Mouse (Mus musculus) spleen, adult 2 months (tissue): ENCODE data around the gene Tns4.

Source experiments
- CTCF ChIP-seq: fragments of 200-500 bp; IDR thresholded peaks from 2 replicates; pipeline ENCODE4 v1.5.1; 2011; ENCODE audit warnings: mild to moderate bottlenecking, inconsistent platforms; ENCODE audit not compliant: insufficient read depth, insufficient read length, insufficient replicate concordance; ENCODE audit errors: extremely low read depth
- POLR2A ChIP-seq: fragments of 200-500 bp; IDR thresholded peaks from 2 replicates; pipeline ENCODE4 v1.6.1; 2011; ENCODE audit warnings: low read depth, low read length, inconsistent platforms

- TF ChIP-seq CTCF, result no peak
- TF ChIP-seq POLR2A, result no peak
Observed at GRCm38 (mm10) chr11:99043632-99044031, 45.5 kb downstream of the Tns4 start.
